Mouse (Mus musculus): ENCODE measurements around the gene Cul9. TPM values are rescaled to one million over a fixed set of nuclear protein-coding genes. Genes with fewer than 3 reads are reported as not detected.

Gene Cul9
- 5.7 and 8.6 TPM in 2 replicates for polyA plus RNA-seq (2011; ENCODE audit: insufficient read length, low read depth, missing spikeins)

DNA sequence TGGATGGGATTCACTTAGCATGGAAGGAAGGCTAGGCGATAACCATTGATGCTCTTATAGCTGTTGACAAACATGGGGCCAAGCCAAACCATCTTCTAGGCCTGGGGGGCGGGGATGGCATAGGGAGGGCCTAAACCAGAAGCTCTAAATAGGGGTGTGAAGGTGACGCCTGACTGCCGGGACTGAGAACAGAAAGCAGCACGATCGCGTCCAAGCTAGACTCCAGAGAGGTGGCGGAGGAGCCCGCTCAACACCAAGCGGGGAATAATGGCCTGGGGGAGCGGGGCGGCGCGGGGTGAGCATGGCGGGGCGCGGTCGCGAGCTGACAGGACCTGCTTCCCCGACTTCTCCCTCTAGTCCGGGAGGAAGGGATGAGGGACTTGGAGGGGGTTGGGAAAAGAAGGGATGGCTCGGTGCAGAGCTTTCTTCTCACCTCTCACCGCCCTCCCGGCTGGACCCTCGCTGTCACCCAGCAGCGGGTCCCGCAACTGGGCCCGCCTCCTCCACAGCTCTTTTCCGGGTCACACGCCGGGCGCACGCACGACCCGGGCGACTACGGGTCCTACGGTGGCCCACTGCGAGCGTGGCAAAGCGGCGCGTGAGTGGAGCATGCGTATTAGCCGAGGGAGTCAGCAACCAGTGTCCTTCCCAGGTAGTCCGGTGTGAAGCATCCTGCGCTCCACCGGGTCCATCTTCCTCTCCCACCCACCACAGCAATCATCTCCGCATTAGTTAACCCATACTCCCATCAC, at the start of gene Cul9:
Gene Cul9 (minus strand): TSS at position 576 of the 752 bp plus-strand sequence.
- TF ChIP-seq CTCF (IDR thresholded peaks at IDR 0.05; ENCODE audit: borderline replicate concordance, insufficient read depth, low read length) = no peak
- TF ChIP-seq POLR2A (IDR thresholded peaks at IDR 0.05; ENCODE audit: low read depth, low read length) = no peak
- peaks cover 8% of the 10 kb centered on the region; the same call in 1 of the 2 replicates for H3K4me1 ChIP-seq (ENCODE audit: control insufficient read depth, insufficient read depth, low read length)
- no peak within 1 kb of the TSS for H3K27ac ChIP-seq (ENCODE audit: insufficient read depth, low read length)
- H3K4me3 ChIP-seq (ENCODE audit: insufficient read depth, low read length) = peak within 1 kb of the TSS; percentile 15

DNA sequence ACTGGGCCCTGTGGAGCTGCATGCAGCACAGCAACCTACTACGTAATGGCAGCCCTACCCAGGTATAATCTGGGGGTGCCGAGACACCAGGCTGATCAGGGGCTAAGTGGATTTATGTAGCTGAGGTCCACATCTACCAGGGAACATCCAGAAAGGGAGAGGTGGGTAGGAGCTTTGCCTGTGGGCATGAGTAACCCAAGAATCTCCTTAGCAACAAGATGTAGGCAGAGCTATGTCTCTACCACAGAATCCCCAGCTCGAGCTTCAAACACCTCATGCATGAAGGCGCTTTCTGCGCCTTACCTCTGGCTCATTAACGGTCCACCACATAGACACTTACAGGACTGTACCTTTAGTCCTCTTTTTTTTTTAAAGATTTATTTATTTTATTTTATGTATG, 49.1 kb upstream of the Cul9 start:
- Histone ChIP-seq H3K4me1 (ENCODE audit: control insufficient read depth, insufficient read depth, low read length) (peaks cover 11% of the 10 kb centered on the region), H3K4me3 (ENCODE audit: insufficient read depth, low read length) (no peak overlapping the region), H3K27ac (ENCODE audit: insufficient read depth, low read length) (peak overlapping the region; percentile 94)
- TF ChIP-seq POLR2A (IDR thresholded peaks at IDR 0.05; ENCODE audit: low read depth, low read length) = no peak
- no peak for TF ChIP-seq CTCF (IDR thresholded peaks at IDR 0.05; ENCODE audit: borderline replicate concordance, insufficient read depth, low read length)

DNA sequence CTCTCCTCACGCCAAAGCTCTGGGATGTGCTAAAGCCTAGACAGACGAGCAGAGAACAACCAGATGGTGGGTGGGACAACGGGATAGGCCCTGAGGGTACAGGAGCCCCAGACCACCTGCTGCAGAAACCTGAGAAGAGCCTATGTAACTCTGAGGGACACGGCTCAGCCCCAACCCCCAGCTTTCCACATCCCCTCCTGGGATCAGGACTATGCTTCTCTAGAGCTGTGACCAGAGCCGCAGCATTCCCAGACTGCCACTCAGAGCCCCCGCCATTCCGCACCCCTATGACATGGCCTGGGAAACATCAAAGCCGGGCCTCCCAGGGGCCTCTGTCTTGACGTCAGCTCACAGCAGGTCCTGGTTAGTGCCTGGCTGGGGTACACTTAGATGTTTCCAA, 48.4 kb upstream of the Cul9 start:
- Histone ChIP-seq H3K27ac (ENCODE audit: insufficient read depth, low read length) (peak overlapping the region; percentile 94), H3K4me1 (ENCODE audit: control insufficient read depth, insufficient read depth, low read length) (peaks cover 11% of the 10 kb centered on the region), H3K4me3 (ENCODE audit: insufficient read depth, low read length) (no peak overlapping the region)
- no peak for TF ChIP-seq POLR2A (IDR thresholded peaks at IDR 0.05; ENCODE audit: low read depth, low read length)
- TF ChIP-seq CTCF (IDR thresholded peaks at IDR 0.05; ENCODE audit: borderline replicate concordance, insufficient read depth, low read length) = no peak

DNA sequence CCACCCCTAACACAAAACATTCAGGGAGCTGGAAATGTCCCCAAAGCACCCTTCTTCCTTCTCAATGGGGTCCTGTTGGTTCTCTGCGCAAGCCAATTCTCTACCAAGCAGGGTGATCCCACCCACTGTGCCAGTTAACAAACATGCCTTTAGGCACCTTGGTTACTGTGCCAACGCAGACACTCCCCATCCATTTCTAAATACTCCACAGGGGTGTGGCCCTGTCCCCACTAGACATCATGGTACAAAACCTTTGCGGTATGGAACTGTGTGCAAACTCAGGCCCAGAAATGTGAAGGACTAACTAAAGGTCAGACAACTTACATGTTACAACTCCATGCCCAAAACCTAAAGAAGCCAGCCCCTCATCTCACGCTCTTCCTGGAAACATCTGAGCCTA, 46.9 kb upstream of the Cul9 start:
- Histone ChIP-seq H3K4me1 (ENCODE audit: control insufficient read depth, insufficient read depth, low read length) (peaks cover 11% of the 10 kb centered on the region), H3K4me3 (ENCODE audit: insufficient read depth, low read length) (no peak overlapping the region), H3K27ac (ENCODE audit: insufficient read depth, low read length) (peak overlapping the region; percentile 94; the same call in 1 of the 2 replicates)
- TF ChIP-seq CTCF (IDR thresholded peaks at IDR 0.05; ENCODE audit: borderline replicate concordance, insufficient read depth, low read length) = no peak

DNA sequence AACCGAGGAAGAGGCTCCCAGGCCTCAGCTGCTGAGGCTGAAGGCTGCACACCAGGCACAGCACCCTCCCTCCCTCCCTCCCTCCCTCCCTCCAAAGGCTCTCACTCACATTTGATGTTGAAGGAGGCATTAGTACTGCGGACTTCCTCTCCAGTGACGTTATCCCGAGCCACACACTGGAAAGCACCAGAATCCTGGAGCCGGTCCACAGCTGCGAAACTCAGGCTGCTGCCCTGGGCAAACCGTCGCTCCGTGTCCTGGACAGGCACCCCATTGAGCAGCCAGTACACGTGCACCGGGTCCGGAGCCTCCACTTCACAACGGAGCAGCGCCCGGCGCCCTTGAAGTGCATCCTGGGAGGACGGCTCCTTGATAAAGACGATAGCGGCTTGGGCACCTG, 45.2 kb upstream of the Cul9 start:
- TF ChIP-seq CTCF (IDR thresholded peaks at IDR 0.05; ENCODE audit: borderline replicate concordance, insufficient read depth, low read length) (no peak), POLR2A (IDR thresholded peaks at IDR 0.05; ENCODE audit: low read depth, low read length) (no peak)
- H3K4me1 ChIP-seq (ENCODE audit: control insufficient read depth, insufficient read depth, low read length) = peaks cover 11% of the 10 kb centered on the region
- no peak overlapping the region for H3K4me3 ChIP-seq (ENCODE audit: insufficient read depth, low read length)
- H3K27ac ChIP-seq (ENCODE audit: insufficient read depth, low read length) = no peak overlapping the region

DNA sequence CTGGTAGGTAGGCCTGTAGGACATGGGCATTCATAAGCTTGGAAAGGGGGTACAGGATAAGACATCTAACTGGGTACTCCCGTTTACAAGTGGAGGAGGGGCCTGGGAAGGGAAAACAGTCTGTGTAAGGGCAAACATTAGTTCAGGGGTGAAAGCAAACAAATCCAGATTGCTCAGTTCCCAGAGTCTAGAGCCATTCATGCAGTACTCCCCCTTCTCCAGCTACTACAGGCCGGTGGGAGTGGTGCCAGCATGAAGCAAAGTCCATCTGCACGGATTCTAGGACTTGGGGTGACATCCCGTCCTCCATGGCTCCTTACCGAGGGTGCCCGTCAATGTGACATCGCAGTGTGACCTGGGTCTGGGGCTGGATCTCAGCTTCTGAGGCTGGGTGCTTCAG, 44.3 kb upstream of the Cul9 start:
- peaks cover 10% of the 10 kb centered on the region for H3K4me1 ChIP-seq (ENCODE audit: control insufficient read depth, insufficient read depth, low read length)
- TF ChIP-seq CTCF (IDR thresholded peaks at IDR 0.05; ENCODE audit: borderline replicate concordance, insufficient read depth, low read length) (no peak), POLR2A (IDR thresholded peaks at IDR 0.05; ENCODE audit: low read depth, low read length) (no peak)
- no peak overlapping the region for H3K27ac ChIP-seq (ENCODE audit: insufficient read depth, low read length)
- no peak overlapping the region for H3K4me3 ChIP-seq (ENCODE audit: insufficient read depth, low read length)

DNA sequence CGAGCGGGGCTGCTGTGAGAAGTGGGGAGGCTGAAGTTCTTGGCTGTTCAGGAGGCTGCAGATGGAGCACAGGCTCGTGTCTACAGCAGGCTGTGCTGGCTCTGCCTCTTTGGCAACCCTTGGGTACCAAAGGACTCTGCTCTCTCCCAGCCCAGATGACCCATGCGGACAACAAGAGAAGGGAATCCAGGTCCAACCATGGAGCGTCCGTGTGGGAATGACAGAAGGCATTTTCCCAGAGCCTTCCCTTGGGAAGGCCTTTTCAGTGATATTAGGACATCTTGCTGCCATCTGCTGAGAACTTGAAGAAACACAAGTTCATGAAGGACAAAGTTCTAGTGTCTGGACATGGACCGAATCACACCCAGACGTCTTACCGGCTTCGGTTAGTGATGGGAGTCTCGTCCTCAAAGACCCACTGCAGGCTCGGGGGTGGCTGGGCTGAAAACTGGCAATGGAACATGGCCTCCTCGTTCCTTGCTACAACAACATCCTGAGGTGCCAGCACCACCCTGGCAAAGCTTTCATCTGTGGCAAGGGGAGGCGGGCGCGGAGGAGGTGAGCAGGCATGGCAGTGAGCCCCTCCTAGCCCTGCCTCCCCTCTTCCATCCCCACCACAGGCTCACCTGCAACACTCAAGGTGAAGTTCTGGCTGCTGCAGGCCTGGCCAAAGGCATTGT, 43.6 kb upstream of the Cul9 start:
- no peak overlapping the region for H3K4me3 ChIP-seq (ENCODE audit: insufficient read depth, low read length)
- peaks cover 6% of the 10 kb centered on the region; the same call in 1 of the 2 replicates for H3K4me1 ChIP-seq (ENCODE audit: control insufficient read depth, insufficient read depth, low read length)
- TF ChIP-seq POLR2A (IDR thresholded peaks at IDR 0.05; ENCODE audit: low read depth, low read length) = no peak
- no peak for TF ChIP-seq CTCF (IDR thresholded peaks at IDR 0.05; ENCODE audit: borderline replicate concordance, insufficient read depth, low read length)
- 0 out of 2 replicates have a peak overlapping the region, but pooled peaks have one; percentile 14 for H3K27ac ChIP-seq (ENCODE audit: insufficient read depth, low read length)

DNA sequence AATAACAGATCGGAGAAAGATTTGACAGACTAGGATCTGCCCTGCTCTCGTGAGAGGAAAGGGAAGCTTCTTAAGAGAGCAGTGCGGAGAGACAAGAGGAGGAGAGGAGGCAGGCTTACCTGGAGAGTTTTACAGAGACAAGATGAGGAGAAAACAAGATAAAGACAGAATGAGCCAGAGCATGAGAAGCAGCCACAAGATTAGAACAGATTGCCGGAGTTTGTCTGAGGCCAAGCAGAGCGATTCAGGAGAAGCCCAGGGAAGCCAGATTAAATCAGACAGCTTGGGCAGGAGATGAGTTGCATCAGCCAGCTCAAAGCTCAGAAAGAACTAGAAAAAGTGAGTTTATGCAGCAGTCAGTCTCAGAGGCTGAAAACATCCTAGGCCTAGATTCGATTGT, 42.7 kb upstream of the Cul9 start:
- no peak for TF ChIP-seq CTCF (IDR thresholded peaks at IDR 0.05; ENCODE audit: borderline replicate concordance, insufficient read depth, low read length)
- TF ChIP-seq POLR2A (IDR thresholded peaks at IDR 0.05; ENCODE audit: low read depth, low read length) = no peak
- peak overlapping the region; percentile 14 for H3K27ac ChIP-seq (ENCODE audit: insufficient read depth, low read length)

DNA sequence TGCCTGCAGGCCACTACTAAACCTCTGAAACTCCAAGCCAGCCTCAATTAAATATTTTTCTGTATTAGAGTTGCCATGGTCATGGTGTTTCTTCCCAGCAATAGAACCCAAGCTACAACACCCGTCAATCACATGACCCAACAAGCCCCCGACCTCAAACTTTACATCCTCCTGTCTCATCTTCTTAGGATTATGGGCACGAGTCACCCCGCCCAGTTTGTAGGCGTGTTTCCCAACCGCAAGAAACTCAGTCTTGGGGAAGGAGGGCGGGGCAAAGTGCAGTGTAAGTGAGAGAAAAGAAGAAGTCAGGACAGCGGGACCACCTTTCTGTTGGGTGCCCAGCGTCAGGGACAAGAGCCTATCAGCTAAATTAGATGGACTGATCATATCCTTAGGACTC, 42.0 kb upstream of the Cul9 start:
- peaks cover 2% of the 10 kb centered on the region; the same call in 1 of the 2 replicates for H3K4me1 ChIP-seq (ENCODE audit: control insufficient read depth, insufficient read depth, low read length)

More for the DNA sequence above, 42.7 kb upstream of the Cul9 start:
- Histone ChIP-seq H3K4me3 (ENCODE audit: insufficient read depth, low read length) (no peak overlapping the region), H3K4me1 (ENCODE audit: control insufficient read depth, insufficient read depth, low read length) (peaks cover 2% of the 10 kb centered on the region; the same call in 1 of the 2 replicates)

DNA sequence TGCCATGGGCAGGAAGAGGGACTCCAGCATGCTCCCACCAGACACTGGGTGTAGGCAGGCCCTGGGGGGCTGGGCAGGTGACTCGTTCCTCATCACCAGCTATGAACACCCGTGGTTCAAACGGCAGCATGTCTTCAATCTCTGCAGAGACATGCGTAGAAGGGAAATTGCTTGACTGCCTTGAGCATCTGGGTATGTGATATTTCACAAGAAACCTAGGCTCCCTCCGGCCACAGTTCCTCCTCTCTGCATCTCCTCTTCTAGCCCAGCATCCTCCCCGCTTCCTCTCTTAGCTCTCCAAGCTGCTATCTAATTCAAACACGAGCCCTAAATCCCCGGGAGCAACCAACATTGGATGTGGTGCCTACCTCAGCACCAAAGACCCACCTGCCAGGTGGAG, 40.1 kb upstream of the Cul9 start:
- TF ChIP-seq CTCF (IDR thresholded peaks at IDR 0.05; ENCODE audit: borderline replicate concordance, insufficient read depth, low read length) (no peak), POLR2A (IDR thresholded peaks at IDR 0.05; ENCODE audit: low read depth, low read length) (no peak)

More for the DNA sequence above, 42.0 kb upstream of the Cul9 start:
- no peak for TF ChIP-seq CTCF (IDR thresholded peaks at IDR 0.05; ENCODE audit: borderline replicate concordance, insufficient read depth, low read length)
- TF ChIP-seq POLR2A (IDR thresholded peaks at IDR 0.05; ENCODE audit: low read depth, low read length) = no peak
- no peak overlapping the region for H3K4me3 ChIP-seq (ENCODE audit: insufficient read depth, low read length)
- H3K27ac ChIP-seq (ENCODE audit: insufficient read depth, low read length) = no peak overlapping the region

More for the DNA sequence above, 40.1 kb upstream of the Cul9 start:
- Histone ChIP-seq H3K27ac (ENCODE audit: insufficient read depth, low read length) (no peak overlapping the region), H3K4me3 (ENCODE audit: insufficient read depth, low read length) (no peak overlapping the region), H3K4me1 (ENCODE audit: control insufficient read depth, insufficient read depth, low read length) (no peaks in the 10 kb centered on the region)
